Mouse (Mus musculus) intestine, postnatal 0 days (tissue): ENCODE data around the gene Slc1a3. TPM values are rescaled to one million over a fixed set of nuclear protein-coding genes. Genes with fewer than 3 reads are reported as not detected.

Experiments used
- ATAC-seq: fragments of 200-750 bp; cut with Nextera tagmentation; 2 replicates; pipeline ENCODE4 v1.8.0; 2017; ENCODE audit warnings: mild to moderate bottlenecking, moderate TSS enrichment, moderate library complexity
- H3K27ac ChIP-seq: fragments of 300-500 bp; sonication (generic); 2 replicates; pipeline ENCODE4 v1.5.1; 2014; ENCODE audit warnings: mild to moderate bottlenecking, low read depth, low read length, moderate library complexity
- H3K27me3 ChIP-seq: fragments of 300-500 bp; sonication (generic); replicated peaks from 2 replicates; pipeline ENCODE4 v1.6.1; 2014; ENCODE audit warnings: low read length, mixed read lengths; ENCODE audit not compliant: control insufficient read depth, insufficient read depth
- H3K36me3 ChIP-seq: fragments of 300-500 bp; sonication (generic); 2 replicates; pipeline ENCODE4 v1.6.1; 2014; ENCODE audit warnings: mild to moderate bottlenecking, moderate library complexity; ENCODE audit not compliant: control insufficient read depth, insufficient read depth
- H3K4me1 ChIP-seq: fragments of 300-500 bp; sonication (generic); replicated peaks from 2 replicates; pipeline ENCODE4 v1.6.1; 2014; ENCODE audit warnings: antibody characterized with exemption, low read length, mixed read lengths; ENCODE audit not compliant: control insufficient read depth, insufficient read depth
- H3K4me2 ChIP-seq: fragments of 300-500 bp; sonication (generic); replicated peaks from 2 replicates; pipeline ENCODE4 v1.6.1; 2014; ENCODE audit warnings: low read depth, mild to moderate bottlenecking, moderate library complexity
- H3K4me3 ChIP-seq: fragments of 300-500 bp; sonication (generic); 2 replicates; pipeline ENCODE4 v1.5.1; 2014; ENCODE audit warnings: low read depth, low read length
- H3K9ac ChIP-seq: fragments of 300-500 bp; sonication (generic); 2 replicates; pipeline ENCODE4 v1.6.1; 2014; ENCODE audit warnings: mild to moderate bottlenecking, low read depth, low read length
- H3K9me3 ChIP-seq: fragments of 300-500 bp; sonication (generic); 2 replicates; pipeline ENCODE4 v1.6.1; 2016; ENCODE audit warnings: mixed run types; ENCODE audit not compliant: control insufficient read depth
- CTCF ChIP-seq: sonication (generic); IDR thresholded peaks from 2 replicates; pipeline ENCODE4 v1.5.1; 2016; ENCODE audit warnings: low read depth, mild to moderate bottlenecking, control low read depth, antibody characterized with exemption, moderate library complexity
- WGBS: fragments of 180-500 bp; shearing (Covaris S2); extraction: QIAGEN DNeasy Blood & Tissue Kit; methylation state at CpG from one replicate; pipeline ENCODE4 v1.1.7; 2014; 5-methylcytosine and 5-hydroxymethylcytosine counted together
- polyA plus RNA-seq: library from polyadenylated mRNA; unstranded; fragments of >200 nt; fragmentation: Nextera tagmentation; extraction: Ambion mirVana; gene quantifications from 2 replicates; pipeline ENCODE4 v1.2.1, GENCODE M21; 2015

The Slc1a3 gene
- polyA plus RNA-seq, 1 experiment from 2014 or later: 0.53 TPM

- no peak for TF ChIP-seq CTCF
- no peak overlapping the region for H3K9ac ChIP-seq
- no peaks in the 10 kb centered on the region for H3K36me3 ChIP-seq
- H3K9me3 ChIP-seq: no peaks in the 10 kb centered on the region
- no peak for ATAC-seq
- H3K4me3 ChIP-seq: no peak overlapping the region
- WGBS: 80% methylated on average over 8 of the region's 8 CpGs
- no peak overlapping the region for H3K4me2 ChIP-seq
- H3K27me3 ChIP-seq: no peaks in the 10 kb centered on the region
- no peaks in the 10 kb centered on the region for H3K4me1 ChIP-seq
- no peak overlapping the region for H3K27ac ChIP-seq
These were observed 52.2 kb downstream of the Slc1a3 start for GRCm38 (mm10) chr15:8658086-8658980.

- H3K9ac ChIP-seq: no peak overlapping the region
- H3K27me3 ChIP-seq: no peaks in the 10 kb centered on the region
- H3K4me1 ChIP-seq: no peaks in the 10 kb centered on the region
- no peaks in the 10 kb centered on the region for H3K9me3 ChIP-seq
- H3K4me2 ChIP-seq: no peak overlapping the region
- no peak overlapping the region for H3K27ac ChIP-seq
- no peaks in the 10 kb centered on the region for H3K36me3 ChIP-seq
- WGBS: 77% methylated on average over 9 of the region's 9 CpGs
- no peak overlapping the region for H3K4me3 ChIP-seq
- no peak for ATAC-seq
- TF ChIP-seq CTCF: no peak
These were observed 55.3 kb downstream of the Slc1a3 start for GRCm38 (mm10) chr15:8655251-8655650.

- 84% methylated on average over 8 of the region's 8 CpGs for WGBS
- Histone ChIP-seq H3K4me3 (no peak overlapping the region), H3K4me2 (no peak overlapping the region), H3K27ac (no peak overlapping the region), H3K27me3 (no peaks in the 10 kb centered on the region), H3K9me3 (no peaks in the 10 kb centered on the region), H3K36me3 (no peaks in the 10 kb centered on the region), H3K4me1 (no peaks in the 10 kb centered on the region), H3K9ac (no peak overlapping the region)
- ATAC-seq: no peak
- no peak for TF ChIP-seq CTCF
These were observed 57.9 kb downstream of the Slc1a3 start for GRCm38 (mm10) chr15:8652637-8653036.

- Histone ChIP-seq H3K27me3 (no peaks in the 10 kb centered on the region), H3K4me1 (no peaks in the 10 kb centered on the region), H3K9me3 (no peaks in the 10 kb centered on the region), H3K36me3 (no peaks in the 10 kb centered on the region), H3K27ac (no peak overlapping the region), H3K4me3 (no peak overlapping the region), H3K4me2 (no peak overlapping the region), H3K9ac (no peak overlapping the region)
- 70% methylated on average over 8 of the region's 8 CpGs for WGBS
- no peak for TF ChIP-seq CTCF
- no peak for ATAC-seq
These were observed 66.4 kb downstream of the Slc1a3 start for GRCm38 (mm10) chr15:8643997-8644692.

- 77% methylated on average over 2 of the region's 2 CpGs for WGBS
These were observed 70.7 kb downstream of the Slc1a3 start for GRCm38 (mm10) chr15:8639856-8640255.

GRCm38 (mm10) chr15:8638568-8639325 is 71.8 kb downstream of the Slc1a3 start:
- H3K27me3 ChIP-seq: no peaks in the 10 kb centered on the region
- H3K4me3 ChIP-seq: no peak overlapping the region
- no peak overlapping the region for H3K27ac ChIP-seq
- WGBS: 73% methylated on average over 15 of the region's 15 CpGs
- TF ChIP-seq CTCF: no peak
- no peaks in the 10 kb centered on the region for H3K9me3 ChIP-seq
- no peaks in the 10 kb centered on the region for H3K4me1 ChIP-seq
- ATAC-seq: peak; percentile 19; the same call in 1 of the 2 replicates
- H3K9ac ChIP-seq: no peak overlapping the region
- H3K4me2 ChIP-seq: no peak overlapping the region
- H3K36me3 ChIP-seq: no peaks in the 10 kb centered on the region

More at GRCm38 (mm10) chr15:8639856-8640255, 70.7 kb downstream of the Slc1a3 start:
- no peak for TF ChIP-seq CTCF
- H3K27me3 ChIP-seq: no peaks in the 10 kb centered on the region
- no peak overlapping the region for H3K4me3 ChIP-seq
- no peak overlapping the region for H3K9ac ChIP-seq
- H3K9me3 ChIP-seq: no peaks in the 10 kb centered on the region
- H3K36me3 ChIP-seq: no peaks in the 10 kb centered on the region
- no peak for ATAC-seq
- H3K27ac ChIP-seq: no peak overlapping the region
- no peak overlapping the region for H3K4me2 ChIP-seq
- H3K4me1 ChIP-seq: no peaks in the 10 kb centered on the region
